Mouse (Mus musculus): ENCODE data around the gene Cilp2. TPM values are rescaled to one million over a fixed set of nuclear protein-coding genes. Genes with fewer than 3 reads are reported as not detected.

The Cilp2 gene
- total RNA-seq (2021), result under 1 TPM; 0.69 to 0.72 TPM
- long read RNA-seq, experiment 1, result 0 reads
- long read RNA-seq, experiment 2, full-length matches to known transcripts, result 1 of 1 reads
- long read RNA-seq, experiment 2, partial matches to known transcripts, result 0 of 1 reads
- long read RNA-seq, experiment 2, other reads (novel, unspliced or antisense), result 0 of 1 reads

DNA sequence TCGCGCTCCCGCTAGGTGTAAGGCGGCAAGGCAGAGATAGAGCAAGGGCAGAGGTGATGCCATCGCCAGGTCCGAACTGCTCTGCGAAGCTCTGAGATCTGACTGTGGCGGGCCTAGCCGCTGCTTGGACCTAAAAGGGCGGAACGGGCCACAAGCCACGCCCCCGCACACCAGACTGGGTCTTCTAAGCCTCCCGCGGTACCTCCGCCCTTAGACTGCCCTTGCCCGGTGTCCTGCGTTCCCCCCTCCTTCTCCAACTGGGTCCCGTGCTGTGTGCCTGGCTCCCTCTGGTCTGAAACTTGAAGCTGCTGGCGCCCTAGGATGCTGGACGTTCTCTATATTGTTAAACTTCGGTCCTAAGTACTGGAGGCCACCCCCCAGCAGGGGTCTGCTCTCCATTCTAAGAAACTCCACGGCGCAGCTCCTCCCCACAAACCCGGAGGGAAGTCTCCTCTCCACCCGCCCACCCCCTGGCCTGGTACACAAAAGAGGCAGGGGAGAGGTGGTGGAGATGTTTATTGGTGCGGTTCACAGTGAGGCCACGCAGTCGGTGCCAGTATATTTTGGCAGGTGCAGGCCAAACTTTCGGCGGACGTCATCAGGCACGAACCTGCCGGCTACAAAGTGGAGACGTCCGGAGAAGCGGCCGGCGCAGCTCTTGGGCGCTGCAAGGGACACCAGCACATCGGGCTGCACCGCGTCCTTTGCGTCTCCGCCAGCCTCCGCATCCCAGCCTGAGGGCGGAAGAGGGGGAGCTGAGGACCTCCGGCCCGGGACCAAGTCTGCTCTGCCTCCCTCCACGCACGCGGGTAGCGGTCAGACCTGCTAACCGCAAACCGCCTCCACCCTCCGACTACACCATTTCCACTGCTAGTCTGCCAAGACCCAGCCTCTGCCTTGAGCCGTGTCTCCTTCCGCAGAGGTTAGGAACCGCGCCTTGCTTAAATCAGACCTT lies at the start of gene Cilp2:
Cilp2 (minus strand) TSS at position 399 of the 955 bp plus-strand sequence.
- DNase-seq (ENCODE audit: low spot score in 2 of 2), result no peak
- Histone ChIP-seq H3K4me3 (peak within 1 kb of the TSS; percentile 41), H3K27ac (no peak within 1 kb of the TSS)
- no peak for TF ChIP-seq CTCF (conservative IDR thresholded peaks at IDR 0.05)

DNA sequence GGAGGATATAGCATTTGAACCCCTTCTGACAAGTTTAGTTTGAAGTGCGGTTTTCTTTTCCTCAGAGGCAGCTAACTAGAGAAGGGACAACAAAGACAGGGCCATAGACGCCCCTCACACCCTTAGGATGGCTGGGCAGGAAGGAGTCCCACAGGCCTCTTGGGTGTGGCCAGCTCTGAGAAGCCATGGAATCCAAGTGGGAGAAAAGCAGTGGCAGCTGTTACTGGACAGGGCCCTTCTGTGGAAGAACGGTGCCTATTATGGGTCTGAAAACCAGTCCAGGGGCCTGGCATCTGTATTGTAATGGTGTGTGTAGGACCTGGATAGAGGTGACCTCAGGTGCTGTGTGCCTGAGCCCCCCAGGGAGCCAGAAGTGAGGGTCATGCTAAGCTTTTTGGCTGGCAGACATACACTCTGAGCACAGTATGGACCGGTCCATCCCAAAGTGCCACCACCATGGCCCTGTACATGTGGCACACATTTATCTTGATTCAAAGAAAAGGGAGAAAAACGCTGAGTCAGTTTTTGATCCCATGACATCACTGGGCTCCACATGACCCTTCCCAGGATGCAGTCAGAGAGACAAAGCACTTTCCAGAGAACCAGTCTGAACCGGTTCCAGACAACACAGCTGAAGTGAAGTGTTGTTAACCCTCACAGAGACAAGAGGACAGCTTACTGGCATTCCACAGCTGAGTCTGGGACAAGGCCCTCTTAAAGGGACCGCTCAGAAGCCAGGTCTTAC lies 48.7 kb upstream of the Cilp2 start:
- no peak for DNase-seq (ENCODE audit: low spot score in 2 of 2)
- H3K4me3 ChIP-seq, result no peak overlapping the region
- TF ChIP-seq CTCF (conservative IDR thresholded peaks at IDR 0.05), result no peak
- H3K27ac ChIP-seq, result peak overlapping the region; percentile 19; the same call in 1 of the 2 replicates

GRCm38 (mm10) chr8:69935431-69935830 lies 47.9 kb upstream of the Cilp2 start:
- Histone ChIP-seq H3K27ac (no peak overlapping the region), H3K4me3 (no peak overlapping the region)
- TF ChIP-seq CTCF (conservative IDR thresholded peaks at IDR 0.05), result no peak
- DNase-seq (ENCODE audit: low spot score in 2 of 2), result no peak

DNA sequence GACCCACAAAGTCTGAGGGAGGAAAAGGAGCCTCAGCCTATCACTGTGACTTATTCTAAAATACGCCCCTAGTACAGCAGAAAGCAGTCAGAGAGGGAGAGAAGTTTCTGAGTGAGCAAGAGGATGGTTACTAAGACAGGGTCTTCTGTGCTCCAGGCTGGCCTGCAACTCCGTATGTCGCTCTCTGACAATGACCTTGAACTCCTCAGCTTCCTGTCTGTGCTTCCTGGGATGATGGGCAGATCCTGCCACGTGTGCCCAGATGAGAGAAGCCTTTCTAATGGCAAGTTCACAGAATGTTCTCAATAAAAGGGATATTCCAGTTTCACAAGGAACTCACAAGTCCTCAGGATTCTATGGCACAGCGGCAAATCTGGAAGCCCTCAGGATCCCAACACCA lies 47.1 kb upstream of the Cilp2 start:
- H3K4me3 ChIP-seq, result no peak overlapping the region
- TF ChIP-seq CTCF (conservative IDR thresholded peaks at IDR 0.05), result no peak
- no peak for DNase-seq (ENCODE audit: low spot score in 2 of 2)
- H3K27ac ChIP-seq, result no peak overlapping the region

- DNase-seq (ENCODE audit: low spot score in 2 of 2), result no peak
- TF ChIP-seq CTCF (conservative IDR thresholded peaks at IDR 0.05), result no peak
Observed at GRCm38 (mm10) chr8:69933811-69934210, 46.3 kb upstream of the Cilp2 start.

DNA sequence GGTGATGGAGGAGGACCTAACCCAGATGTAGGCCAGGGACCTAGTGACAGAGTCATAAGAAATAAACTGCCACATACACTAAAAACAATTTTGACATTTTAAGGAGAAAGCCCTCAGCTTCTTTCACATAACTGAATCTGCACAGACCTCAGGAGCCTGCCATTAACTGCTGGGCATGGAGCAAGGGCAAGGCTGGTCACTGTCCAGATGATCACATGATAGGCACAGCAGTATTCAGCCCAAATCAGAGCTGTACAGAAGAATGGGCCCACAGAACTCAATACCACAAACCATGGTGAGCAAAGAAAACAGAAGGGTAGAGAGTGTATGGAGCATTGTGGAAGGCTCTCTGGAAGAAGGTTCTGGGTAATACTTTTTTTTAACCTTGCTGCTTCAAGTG lies 39.4 kb upstream of the Cilp2 start:
- no peak overlapping the region for H3K27ac ChIP-seq
- TF ChIP-seq CTCF (conservative IDR thresholded peaks at IDR 0.05), result no peak
- no peak overlapping the region for H3K4me3 ChIP-seq
- DNase-seq (ENCODE audit: low spot score in 2 of 2), result no peak

More at GRCm38 (mm10) chr8:69933811-69934210, 46.3 kb upstream of the Cilp2 start:
- H3K4me3 ChIP-seq, result no peak overlapping the region
- H3K27ac ChIP-seq, result no peak overlapping the region

DNA sequence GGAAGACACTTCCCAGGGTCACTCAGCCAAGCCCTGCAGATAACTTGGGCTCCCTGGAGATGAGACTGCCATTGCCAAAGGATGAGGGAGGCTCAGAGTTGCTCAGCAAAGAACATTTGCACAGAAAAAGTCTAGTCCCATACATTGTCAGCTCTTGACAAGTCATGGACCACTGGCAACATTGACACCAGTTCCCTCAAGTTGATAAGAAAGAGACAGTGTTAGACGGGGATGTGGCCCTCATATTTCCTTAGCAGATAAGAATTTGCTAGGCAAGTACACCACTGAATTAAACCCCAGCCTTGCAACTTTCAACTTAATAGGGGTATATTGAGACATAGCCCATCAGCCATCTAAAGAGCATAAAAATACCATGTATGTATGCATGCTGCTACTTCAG lies 36.5 kb upstream of the Cilp2 start:
- no peak overlapping the region for H3K27ac ChIP-seq
- TF ChIP-seq CTCF (conservative IDR thresholded peaks at IDR 0.05), result no peak

DNA sequence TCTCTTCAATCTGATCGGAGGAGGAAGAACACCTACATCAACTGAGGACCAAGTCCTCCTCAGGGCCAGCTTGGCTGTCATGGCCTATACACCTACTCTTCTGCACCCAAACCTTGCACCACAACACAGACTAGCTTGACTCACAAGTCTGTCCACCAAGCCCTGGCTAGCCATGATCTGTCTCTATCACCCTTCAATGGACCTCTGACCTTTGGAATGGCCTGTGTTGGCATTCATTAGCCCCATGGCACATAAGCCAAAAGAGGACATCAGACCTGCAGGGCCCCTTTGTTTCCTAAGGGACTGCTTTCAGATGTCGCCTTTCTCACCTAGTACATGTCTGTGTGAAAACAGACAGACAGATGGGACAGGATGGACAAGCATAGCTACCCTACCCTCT lies 33.7 kb upstream of the Cilp2 start:
- no peak for TF ChIP-seq CTCF (conservative IDR thresholded peaks at IDR 0.05)
- H3K4me3 ChIP-seq, result no peak overlapping the region
- no peak for DNase-seq (ENCODE audit: low spot score in 2 of 2)
- H3K27ac ChIP-seq, result peak overlapping the region; percentile 72; the same call in 1 of the 2 replicates

More for the DNA sequence above, 36.5 kb upstream of the Cilp2 start:
- no peak overlapping the region for H3K4me3 ChIP-seq
- DNase-seq (ENCODE audit: low spot score in 2 of 2), result no peak

DNA sequence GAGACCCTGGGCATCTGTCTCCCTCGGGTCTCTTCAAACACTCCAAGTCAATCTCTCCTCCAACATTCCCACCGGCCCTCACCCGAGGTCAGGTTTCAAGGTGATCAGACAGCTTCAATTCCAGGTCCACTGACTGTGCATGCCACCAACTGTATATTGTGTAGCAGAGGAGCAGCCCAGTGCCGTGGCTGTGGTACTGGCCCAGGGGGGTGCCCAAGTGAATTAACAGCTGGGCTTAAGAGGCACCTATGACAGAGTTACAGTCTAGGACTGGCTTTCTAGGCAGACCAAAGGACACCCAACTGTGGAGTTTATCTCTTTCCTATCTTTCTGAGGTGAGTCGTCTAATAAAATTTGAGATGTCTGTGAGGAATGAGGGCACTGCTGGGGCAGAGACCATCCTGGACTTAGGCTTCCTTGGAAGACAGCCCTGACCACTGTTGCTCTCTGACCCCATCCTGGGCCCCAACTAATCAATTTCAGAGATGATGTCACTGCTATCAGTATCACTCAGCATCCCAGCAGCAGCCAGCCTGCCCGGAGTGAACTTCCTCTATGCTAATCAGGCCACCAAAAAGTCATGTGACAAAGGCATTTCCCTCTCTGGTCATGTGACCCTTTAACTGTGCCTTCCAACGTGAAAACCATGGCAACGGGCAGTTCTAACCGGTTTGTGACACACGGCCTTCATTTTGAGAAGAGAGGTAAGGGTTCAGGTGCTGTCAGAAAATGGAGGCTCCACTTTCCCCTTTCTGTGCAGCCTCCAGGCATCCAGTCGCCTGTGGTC lies 32.6 kb upstream of the Cilp2 start:
- H3K27ac ChIP-seq, result peak overlapping the region; percentile 72
- TF ChIP-seq CTCF (conservative IDR thresholded peaks at IDR 0.05), result no peak
- peak in 1 of 2 experiments; percentile 41 for DNase-seq (ENCODE audit: low spot score in 2 of 2)

GRCm38 (mm10) chr8:69919010-69919409 lies 31.5 kb upstream of the Cilp2 start:
- H3K4me3 ChIP-seq, result no peak overlapping the region
- TF ChIP-seq CTCF (conservative IDR thresholded peaks at IDR 0.05), result peak; percentile 95
- H3K27ac ChIP-seq, result 0 out of 2 replicates have a peak overlapping the region, but pooled peaks have one; percentile 12
- peak; percentile 79 to 87 for DNase-seq (ENCODE audit: low spot score in 2 of 2)

More for the DNA sequence above, 32.6 kb upstream of the Cilp2 start:
- H3K4me3 ChIP-seq, result no peak overlapping the region

- no peak for DNase-seq (ENCODE audit: low spot score in 2 of 2)
- no peak for TF ChIP-seq CTCF (conservative IDR thresholded peaks at IDR 0.05)
- H3K27ac ChIP-seq, result no peak overlapping the region
- no peak overlapping the region for H3K4me3 ChIP-seq
Observed at GRCm38 (mm10) chr8:69918506-69918905, 31.0 kb upstream of the Cilp2 start.

GRCm38 (mm10) chr8:69915748-69916147 lies 28.3 kb upstream of the Cilp2 start:
- peak in 1 of 2 experiments; percentile 40 for DNase-seq (ENCODE audit: low spot score in 2 of 2)
- H3K27ac ChIP-seq, result peak overlapping the region; percentile 51; the same call in 1 of the 2 replicates
- TF ChIP-seq CTCF (conservative IDR thresholded peaks at IDR 0.05), result peak; percentile 75
- no peak overlapping the region for H3K4me3 ChIP-seq

Data from layer of hippocampus, adult 2 months (tissue).